Mouse (Mus musculus): ENCODE measurements around the gene Cideb.

Gene Cideb

DNA sequence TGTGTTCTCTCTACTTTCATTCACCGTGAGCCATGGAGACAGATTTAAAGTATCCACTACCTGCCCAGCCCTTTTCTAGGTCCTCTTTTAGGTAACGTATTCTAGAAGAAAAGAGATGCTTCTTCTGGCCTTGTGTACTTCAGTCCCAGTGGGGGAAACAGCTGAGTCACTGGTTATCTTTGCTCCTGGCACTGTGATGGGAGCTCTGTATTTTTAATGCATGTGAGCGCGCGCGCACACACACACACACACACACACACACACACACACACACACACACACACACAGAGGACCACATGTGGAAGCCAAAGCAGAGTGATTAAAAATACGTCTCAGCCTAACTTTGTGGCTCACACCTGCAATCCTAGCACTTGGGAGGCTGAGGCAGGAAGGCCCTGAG lies 34.8 kb downstream of the Cideb start:
- H3K36me3 ChIP-seq (ENCODE audit: insufficient read depth, low read length), result peaks cover 25% of the 10 kb centered on the region
- no peaks in the 10 kb centered on the region for H3K9me3 ChIP-seq (ENCODE audit: low read length)
- H3K27me3 ChIP-seq (ENCODE audit: insufficient read depth, low read length), result 0 out of 2 replicates have a peak, but pooled peaks cover 5% of the 10 kb centered on the region
- H3K4me3 ChIP-seq (replicated peaks; ENCODE audit: low read length), result no peak overlapping the region
- TF ChIP-seq POU5F1 (IDR thresholded peaks at IDR 0.05; ENCODE audit: borderline replicate concordance, low read length) (no peak), NANOG (IDR thresholded peaks at IDR 0.05; ENCODE audit: borderline replicate concordance, low read length) (no peak), CTCF (conservative IDR thresholded peaks at IDR 0.05; ENCODE audit: low read length) (no peak)
- H3K4me1 ChIP-seq (replicated peaks; ENCODE audit: low read depth, low read length), result peaks cover 65% of the 10 kb centered on the region

DNA sequence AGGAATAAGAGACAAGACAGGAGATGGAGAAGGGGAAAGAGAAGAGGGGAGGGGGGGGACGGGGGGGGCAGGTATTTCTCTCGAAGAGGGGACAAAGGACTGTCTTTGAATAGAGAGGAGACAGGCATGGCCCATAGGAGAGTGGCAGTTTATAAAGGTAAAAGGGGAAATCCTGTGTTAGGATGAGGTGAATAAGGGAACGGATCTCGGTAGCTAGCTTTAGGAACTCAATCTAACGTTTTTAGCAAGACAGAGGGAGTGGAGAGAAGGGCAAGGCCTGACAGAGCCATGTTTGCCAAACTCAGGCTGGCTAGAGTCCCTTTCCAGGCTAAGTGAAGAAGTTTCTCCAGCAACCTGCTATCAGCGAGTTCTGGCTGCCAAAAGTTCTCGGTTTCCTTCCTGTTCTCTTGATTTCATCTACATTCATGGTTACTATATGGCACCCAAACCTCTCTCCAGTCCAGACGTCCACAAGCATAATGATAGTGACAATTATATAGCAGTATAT lies 35.8 kb downstream of the Cideb start:
- peaks cover 61% of the 10 kb centered on the region for H3K4me1 ChIP-seq (replicated peaks; ENCODE audit: low read depth, low read length)
- H3K9me3 ChIP-seq (ENCODE audit: low read length), result no peaks in the 10 kb centered on the region
- no peak for TF ChIP-seq CTCF (conservative IDR thresholded peaks at IDR 0.05; ENCODE audit: low read length)
- no peak for TF ChIP-seq NANOG (IDR thresholded peaks at IDR 0.05; ENCODE audit: borderline replicate concordance, low read length)
- TF ChIP-seq POU5F1 (IDR thresholded peaks at IDR 0.05; ENCODE audit: borderline replicate concordance, low read length), result no peak
- H3K36me3 ChIP-seq (ENCODE audit: insufficient read depth, low read length), result peaks cover 35% of the 10 kb centered on the region
- no peaks in the 10 kb centered on the region for H3K27me3 ChIP-seq (ENCODE audit: insufficient read depth, low read length)
- H3K4me3 ChIP-seq (replicated peaks; ENCODE audit: low read length), result peak overlapping the region; percentile 86

DNA sequence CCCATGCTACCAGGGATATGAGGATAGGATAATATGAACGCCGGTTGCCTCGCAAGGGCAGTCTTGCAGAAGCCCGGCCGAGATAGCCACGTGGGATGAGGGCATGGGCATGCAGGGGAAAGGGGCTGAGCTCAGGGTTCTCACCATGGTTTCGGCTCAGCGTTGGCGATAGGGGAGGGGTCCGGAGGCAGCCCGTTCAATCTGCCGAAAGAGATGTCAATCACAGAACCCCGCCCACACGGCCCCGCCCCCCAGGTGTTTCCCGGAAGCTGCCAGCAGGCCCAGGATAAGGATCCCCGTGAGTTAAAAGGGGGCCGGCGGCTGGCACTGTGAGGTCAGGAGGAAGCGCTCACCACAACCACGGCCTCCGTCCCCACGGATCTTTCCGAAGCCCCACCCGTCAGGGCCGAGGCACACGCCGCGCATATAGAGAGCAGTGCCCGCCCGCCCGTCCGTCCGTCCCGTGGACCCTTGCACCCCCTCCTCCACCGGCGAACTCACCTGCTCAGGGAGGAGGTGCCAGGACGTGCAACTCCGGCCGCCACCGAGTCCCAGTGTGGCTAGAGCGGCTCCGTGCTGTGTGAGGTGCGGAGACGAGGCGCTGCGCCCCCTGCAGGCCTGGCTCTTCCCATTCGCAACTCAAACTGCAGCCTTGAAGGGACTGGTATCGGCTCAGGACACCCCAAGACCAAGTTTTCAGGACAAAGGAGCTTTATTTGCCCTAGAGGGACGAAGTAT lies 36.4 kb downstream of the Cideb start, which contains the start of gene Rabggta:
Rabggta (minus strand) TSS at position 564 of the 738 bp plus-strand sequence.
- Histone ChIP-seq H3K36me3 (ENCODE audit: insufficient read depth, low read length) (peaks cover 41% of the 10 kb centered on the region), H3K4me3 (replicated peaks; ENCODE audit: low read length) (peak within 1 kb of the TSS; percentile 86), H3K9me3 (ENCODE audit: low read length) (no peaks in the 10 kb centered on the region), H3K27me3 (ENCODE audit: insufficient read depth, low read length) (no peaks in the 10 kb centered on the region), H3K4me1 (replicated peaks; ENCODE audit: low read depth, low read length) (peaks cover 54% of the 10 kb centered on the region)
- TF ChIP-seq POU5F1 (IDR thresholded peaks at IDR 0.05; ENCODE audit: borderline replicate concordance, low read length), result no peak
- peak; percentile 69 for TF ChIP-seq CTCF (conservative IDR thresholded peaks at IDR 0.05; ENCODE audit: low read length)

DNA sequence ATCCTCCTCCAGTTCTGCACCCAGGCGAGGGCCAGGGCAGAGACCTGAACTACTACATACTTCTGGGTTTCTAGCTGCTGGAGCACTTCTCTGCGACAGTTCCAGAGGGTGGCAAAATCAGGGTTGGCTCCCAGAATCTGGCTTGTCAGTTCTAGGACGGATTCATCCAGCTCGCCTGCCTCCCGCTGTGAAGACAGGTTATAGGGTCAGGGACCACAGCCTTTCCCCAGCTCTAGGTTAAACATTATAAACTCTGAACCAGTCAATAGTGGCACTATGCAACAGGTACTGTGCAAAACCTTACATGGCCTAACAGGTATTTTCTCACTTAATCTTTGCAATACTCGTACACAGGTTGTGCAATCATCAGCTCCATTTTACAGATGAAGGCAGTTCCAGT lies 37.2 kb downstream of the Cideb start:
- TF ChIP-seq CTCF (conservative IDR thresholded peaks at IDR 0.05; ENCODE audit: low read length), result no peak
- no peak for TF ChIP-seq NANOG (IDR thresholded peaks at IDR 0.05; ENCODE audit: borderline replicate concordance, low read length)
- no peak for TF ChIP-seq POU5F1 (IDR thresholded peaks at IDR 0.05; ENCODE audit: borderline replicate concordance, low read length)
- Histone ChIP-seq H3K4me3 (replicated peaks; ENCODE audit: low read length) (peak overlapping the region; percentile 86), H3K9me3 (ENCODE audit: low read length) (no peaks in the 10 kb centered on the region), H3K4me1 (replicated peaks; ENCODE audit: low read depth, low read length) (peaks cover 57% of the 10 kb centered on the region), H3K27me3 (ENCODE audit: insufficient read depth, low read length) (no peaks in the 10 kb centered on the region), H3K36me3 (ENCODE audit: insufficient read depth, low read length) (peaks cover 49% of the 10 kb centered on the region)

DNA sequence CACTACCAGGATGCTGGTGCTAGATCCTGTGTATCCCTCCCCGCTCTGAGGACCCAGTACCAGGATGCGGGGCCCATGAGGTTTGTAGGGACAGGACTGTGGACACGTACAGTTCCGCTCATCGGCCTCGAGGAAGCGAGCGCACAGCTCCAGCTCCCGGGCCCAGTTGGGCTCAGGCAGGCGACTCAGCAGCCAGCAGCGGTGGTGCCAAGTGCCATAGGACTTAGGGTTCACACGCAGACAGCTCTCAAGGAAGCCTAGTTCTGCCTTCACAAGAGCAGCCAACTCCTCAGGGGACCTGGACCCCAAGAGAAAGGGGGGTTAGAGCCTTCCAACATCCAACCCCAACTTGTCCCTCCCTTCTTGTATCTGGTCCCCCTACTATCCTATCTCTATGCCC lies 37.6 kb downstream of the Cideb start:
- Histone ChIP-seq H3K27me3 (ENCODE audit: insufficient read depth, low read length) (no peaks in the 10 kb centered on the region), H3K4me3 (replicated peaks; ENCODE audit: low read length) (peak overlapping the region; percentile 86), H3K9me3 (ENCODE audit: low read length) (no peaks in the 10 kb centered on the region), H3K4me1 (replicated peaks; ENCODE audit: low read depth, low read length) (peaks cover 57% of the 10 kb centered on the region), H3K36me3 (ENCODE audit: insufficient read depth, low read length) (peaks cover 53% of the 10 kb centered on the region)
- TF ChIP-seq POU5F1 (IDR thresholded peaks at IDR 0.05; ENCODE audit: borderline replicate concordance, low read length), result no peak
- no peak for TF ChIP-seq NANOG (IDR thresholded peaks at IDR 0.05; ENCODE audit: borderline replicate concordance, low read length)
- TF ChIP-seq CTCF (conservative IDR thresholded peaks at IDR 0.05; ENCODE audit: low read length), result no peak

DNA sequence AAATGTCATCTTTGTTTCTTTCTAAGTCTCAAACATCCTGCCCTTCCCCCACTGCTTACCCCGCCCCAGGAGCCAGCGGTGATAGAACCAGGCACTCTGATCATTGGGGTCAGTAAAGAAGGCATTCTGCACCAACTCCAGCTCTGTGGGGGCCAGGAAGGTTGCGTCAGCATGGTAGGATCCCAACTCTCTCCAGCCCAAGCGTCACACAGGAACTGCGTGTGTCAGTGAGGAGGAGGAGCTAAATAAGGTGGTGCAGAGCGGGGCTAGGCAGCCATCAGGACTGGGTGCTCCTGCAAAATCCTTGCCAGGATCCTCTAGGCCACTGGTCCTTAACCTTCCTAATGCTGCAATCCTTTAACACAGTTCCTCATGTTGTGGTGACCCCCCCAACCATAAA lies 38.5 kb downstream of the Cideb start:
- no peaks in the 10 kb centered on the region for H3K9me3 ChIP-seq (ENCODE audit: low read length)
- no peaks in the 10 kb centered on the region for H3K27me3 ChIP-seq (ENCODE audit: insufficient read depth, low read length)
- H3K4me1 ChIP-seq (replicated peaks; ENCODE audit: low read depth, low read length), result peaks cover 58% of the 10 kb centered on the region
- H3K4me3 ChIP-seq (replicated peaks; ENCODE audit: low read length), result peak overlapping the region; percentile 86
- TF ChIP-seq NANOG (IDR thresholded peaks at IDR 0.05; ENCODE audit: borderline replicate concordance, low read length), result no peak
- H3K36me3 ChIP-seq (ENCODE audit: insufficient read depth, low read length), result peaks cover 56% of the 10 kb centered on the region

DNA sequence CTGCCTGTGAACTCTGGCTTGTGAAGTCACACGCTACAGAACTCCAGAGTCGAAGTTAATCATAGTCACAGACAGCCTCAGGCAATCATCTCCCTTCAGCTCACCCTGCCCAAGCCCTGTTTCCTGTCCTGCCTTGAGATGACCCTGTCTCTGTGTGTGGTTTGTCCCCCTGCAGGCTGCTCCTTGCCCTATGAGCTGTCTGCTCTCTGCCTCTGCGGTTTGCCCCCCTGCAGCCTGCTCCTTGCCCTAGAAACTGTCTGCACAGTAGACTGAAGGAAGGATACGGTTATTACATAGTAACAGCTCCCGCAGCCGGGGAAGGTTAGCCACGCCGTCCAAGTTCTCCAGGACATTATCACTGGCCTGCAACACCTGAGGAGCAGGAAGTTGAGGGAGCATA lies 41.4 kb downstream of the Cideb start:
- no peaks in the 10 kb centered on the region for H3K9me3 ChIP-seq (ENCODE audit: low read length)

DNA sequence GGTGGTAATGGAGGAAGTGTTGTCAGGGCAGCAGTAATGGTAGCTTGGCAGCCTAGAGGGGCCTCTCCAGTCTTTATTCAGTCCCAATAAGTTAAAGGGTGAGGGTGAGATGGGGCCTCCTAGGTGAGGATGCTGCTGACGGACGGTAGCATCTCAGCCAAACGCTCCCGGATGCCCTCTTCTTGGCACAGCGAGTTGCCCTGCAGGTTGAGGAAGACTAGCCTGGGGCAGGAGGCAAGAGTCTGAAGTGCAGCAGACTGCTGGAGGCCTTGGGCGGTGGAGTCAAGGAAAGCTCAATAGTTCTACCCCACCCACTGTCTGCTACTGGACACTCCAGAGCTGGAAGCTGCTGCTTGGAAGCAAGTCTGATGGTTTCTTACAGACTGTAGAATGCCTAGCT lies 42.0 kb downstream of the Cideb start:
- Histone ChIP-seq H3K4me3 (replicated peaks; ENCODE audit: low read length) (no peak overlapping the region), H3K4me1 (replicated peaks; ENCODE audit: low read depth, low read length) (peaks cover 75% of the 10 kb centered on the region), H3K27me3 (ENCODE audit: insufficient read depth, low read length) (peaks cover 21% of the 10 kb centered on the region), H3K9me3 (ENCODE audit: low read length) (no peaks in the 10 kb centered on the region), H3K36me3 (ENCODE audit: insufficient read depth, low read length) (peaks cover 56% of the 10 kb centered on the region)
- TF ChIP-seq CTCF (conservative IDR thresholded peaks at IDR 0.05; ENCODE audit: low read length) (no peak), NANOG (IDR thresholded peaks at IDR 0.05; ENCODE audit: borderline replicate concordance, low read length) (no peak), POU5F1 (IDR thresholded peaks at IDR 0.05; ENCODE audit: borderline replicate concordance, low read length) (no peak)

More for the DNA sequence above, 41.4 kb downstream of the Cideb start:
- Histone ChIP-seq H3K4me1 (replicated peaks; ENCODE audit: low read depth, low read length) (peaks cover 72% of the 10 kb centered on the region), H3K36me3 (ENCODE audit: insufficient read depth, low read length) (peaks cover 56% of the 10 kb centered on the region), H3K4me3 (replicated peaks; ENCODE audit: low read length) (no peak overlapping the region), H3K27me3 (ENCODE audit: insufficient read depth, low read length) (peaks cover 15% of the 10 kb centered on the region)
- TF ChIP-seq NANOG (IDR thresholded peaks at IDR 0.05; ENCODE audit: borderline replicate concordance, low read length) (no peak), POU5F1 (IDR thresholded peaks at IDR 0.05; ENCODE audit: borderline replicate concordance, low read length) (no peak), CTCF (conservative IDR thresholded peaks at IDR 0.05; ENCODE audit: low read length) (no peak)

DNA sequence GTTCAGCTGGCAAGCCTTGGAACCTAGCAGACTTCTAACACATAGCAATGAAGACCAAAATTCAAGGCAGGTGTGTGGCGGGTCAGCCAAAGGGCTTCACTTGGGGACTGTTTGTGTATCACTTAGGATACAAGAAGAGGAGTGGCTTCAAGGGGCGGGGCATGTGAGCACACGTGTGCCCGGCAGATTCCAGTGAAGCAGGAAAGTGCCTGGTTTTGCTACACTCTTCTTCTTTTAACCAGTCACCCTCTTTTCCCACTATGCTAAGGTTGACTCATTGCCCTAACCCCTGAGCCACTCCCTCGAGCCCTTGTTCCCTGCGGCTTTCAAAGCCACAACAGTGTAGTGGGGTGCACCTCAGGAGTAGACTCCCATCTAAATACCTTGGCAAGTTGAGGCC lies 43.4 kb downstream of the Cideb start:
- peaks cover 75% of the 10 kb centered on the region for H3K4me1 ChIP-seq (replicated peaks; ENCODE audit: low read depth, low read length)
- peaks cover 45% of the 10 kb centered on the region for H3K36me3 ChIP-seq (ENCODE audit: insufficient read depth, low read length)
- no peaks in the 10 kb centered on the region for H3K9me3 ChIP-seq (ENCODE audit: low read length)
- TF ChIP-seq POU5F1 (IDR thresholded peaks at IDR 0.05; ENCODE audit: borderline replicate concordance, low read length) (no peak), NANOG (IDR thresholded peaks at IDR 0.05; ENCODE audit: borderline replicate concordance, low read length) (no peak), CTCF (conservative IDR thresholded peaks at IDR 0.05; ENCODE audit: low read length) (no peak)
- H3K27me3 ChIP-seq (ENCODE audit: insufficient read depth, low read length), result peaks cover 26% of the 10 kb centered on the region
- H3K4me3 ChIP-seq (replicated peaks; ENCODE audit: low read length), result no peak overlapping the region
